Mouse (Mus musculus) cortical plate, adult 2 months (tissue): ENCODE results near the gene Gsg1l.

ENCODE experiments used
- CTCF ChIP-seq: fragments of 200-500 bp; IDR thresholded peaks from 2 replicates; pipeline ENCODE4 v1.5.1; 2011; ENCODE audit warnings: mild to moderate bottlenecking, control low read depth, low read length; ENCODE audit not compliant: insufficient read depth; ENCODE audit errors: extremely low read depth
- POLR2A ChIP-seq: fragments of 200-500 bp; IDR thresholded peaks from 2 replicates; pipeline ENCODE4 v1.6.1; 2011; ENCODE audit warnings: mild to moderate bottlenecking, low read length, control low read depth; ENCODE audit not compliant: insufficient read depth; ENCODE audit errors: extremely low read depth

DNA sequence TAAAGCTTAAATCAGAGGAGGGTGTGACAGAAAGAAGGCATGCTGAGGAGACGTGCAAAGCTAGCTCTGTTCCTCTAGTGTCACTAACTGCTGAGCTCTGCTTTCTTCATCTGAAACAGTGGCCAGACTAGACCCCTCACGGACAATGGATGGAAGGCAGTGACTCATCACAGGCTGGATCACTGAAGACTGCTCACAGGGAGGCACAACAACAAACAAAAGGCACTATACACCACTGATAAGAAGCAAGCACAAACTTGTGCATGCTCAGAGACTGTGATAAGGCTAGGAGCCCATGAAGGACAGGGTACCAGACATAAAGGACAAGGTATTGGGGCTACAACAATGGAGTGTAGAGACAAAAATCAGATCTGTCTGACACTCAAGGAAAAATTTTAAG is 29.0 kb upstream of the Gsg1l start:
- TF ChIP-seq POLR2A (no peak), CTCF (no peak)
